11 mouse cellular contexts compared by ENCODE assay signal in the genomic region with DNA sequence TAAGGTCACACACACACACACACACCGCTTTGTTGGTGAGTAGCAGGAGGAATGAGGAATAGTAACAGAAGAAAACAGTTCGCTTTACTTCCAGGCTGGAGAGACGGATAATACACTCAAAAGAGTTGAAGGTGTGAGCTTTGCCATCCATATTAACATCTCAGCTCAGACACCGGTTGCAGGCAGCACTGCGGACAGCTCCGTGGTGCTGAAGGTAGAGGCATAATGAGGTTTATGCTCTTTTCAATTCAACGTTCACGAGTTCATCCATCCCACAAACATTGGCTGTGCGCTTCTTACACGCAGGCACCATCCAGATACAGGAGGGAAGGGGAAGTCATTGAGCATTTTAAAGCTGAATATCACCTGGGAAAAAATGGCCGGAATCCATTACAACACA. TPM values are rescaled to one million over a fixed set of nuclear protein-coding genes. Genes with fewer than 3 reads are reported as not detected.
DNase-seq lines count a peak whose midpoint lies in the region; ATAC-seq and TF ChIP-seq lines count a peak whose summit lies in the region.
"Had no signal": no experiment of that assay in that cellular context is flagged by ENCODE, and none has a peak within 500 bp of the region (broad histone marks: within the 10 kb centered on the region; RNA-seq: fewer than 3 reads in every experiment).

No protein-coding gene starts in this region.

- TF ChIP-seq CTCF in stomach, postnatal 0 days (IDR thresholded peaks at IDR 0.05; ENCODE audit: low read depth): no peak
- no peak for TF ChIP-seq CTCF in cerebellum, adult 2 months (IDR thresholded peaks at IDR 0.05; ENCODE audit: borderline replicate concordance, insufficient read depth, low read depth, low read length)

- no peak overlapping the region for H3K27ac ChIP-seq in neural tube, embryonic 15.5 days (replicated peaks)
- H3K27ac ChIP-seq in stomach, postnatal 0 days (replicated peaks): no peak overlapping the region
- no peak overlapping the region for H3K27ac ChIP-seq in cerebellum, adult 2 months (ENCODE audit: insufficient read depth, low read length)
- H3K27ac ChIP-seq: embryonic facial prominence, embryonic 12.5 days; liver, embryonic 13.5 days had no signal

- TF ChIP-seq EP300 in stomach, postnatal 0 days (optimal IDR thresholded peaks at IDR 0.05): no peak

- H3K9ac ChIP-seq in neural tube, embryonic 15.5 days (replicated peaks): no peak overlapping the region
- no peak overlapping the region for H3K9ac ChIP-seq in stomach, postnatal 0 days (ENCODE audit: low read length)
- H3K9ac ChIP-seq: embryonic facial prominence, embryonic 12.5 days; liver, embryonic 13.5 days had no signal

- no peak overlapping the region for H3K4me3 ChIP-seq in neural tube, embryonic 15.5 days (replicated peaks)
- H3K4me3 ChIP-seq in stomach, postnatal 0 days (ENCODE audit: low read depth, low read length): no peak overlapping the region
- H3K4me3 ChIP-seq in cerebellum, adult 2 months (replicated peaks; ENCODE audit: insufficient read depth, low read depth, low read length): no peak overlapping the region
- H3K4me3 ChIP-seq: embryonic facial prominence, embryonic 12.5 days; liver, embryonic 13.5 days had no signal

- TF ChIP-seq POLR2A in cerebellum, adult 2 months (IDR thresholded peaks at IDR 0.05; ENCODE audit: borderline replicate concordance, insufficient read depth, low read length): no peak

- DNase-seq in heart, postnatal 14 days: peak; percentile 7 to 24
- no peak for DNase-seq in heart, postnatal 25 days (ENCODE audit: low spot score)
- peak; percentile 47 for DNase-seq in neural tube, embryonic 10.5 days (ENCODE audit: extremely low spot score, low spot score)
- DNase-seq in embryo, embryonic 11 days: peak; percentile 74
- DNase-seq in stomach, postnatal 0 days (ENCODE audit: low spot score): peak; percentile 53
- no peak for DNase-seq in cerebellum, adult 2 months
- DNase-seq: liver, embryonic 13.5 days; midbrain, embryonic 14.5 days had no signal

- no peaks in the 10 kb centered on the region for H3K9me3 ChIP-seq in neural tube, embryonic 15.5 days (replicated peaks)
- no peaks in the 10 kb centered on the region for H3K9me3 ChIP-seq in stomach, postnatal 0 days (ENCODE audit: control insufficient read depth, low read length)
- H3K9me3 ChIP-seq: embryonic facial prominence, embryonic 12.5 days; liver, embryonic 13.5 days had no signal

- H3K36me3 ChIP-seq in neural tube, embryonic 15.5 days: no peaks in the 10 kb centered on the region
- H3K36me3 ChIP-seq in stomach, postnatal 0 days (ENCODE audit: control insufficient read depth, insufficient read depth, low read length): no peaks in the 10 kb centered on the region
- H3K36me3 ChIP-seq: embryonic facial prominence, embryonic 12.5 days; liver, embryonic 13.5 days had no signal

- 34% methylated on average over 11 of the region's 11 CpGs for WGBS in neural tube, embryonic 15.5 days
- WGBS in stomach, postnatal 0 days: 24% methylated on average over 11 of the region's 11 CpGs
- 65% methylated on average over 11 of the region's 11 CpGs for WGBS in cerebellum, adult 2 months

- intact Hi-C loops in heart, postnatal 14 days (cut with DNase I): no loop called here
- intact Hi-C loops in heart, postnatal 25 days (cut with DNase I): no loop called here

- H3K27me3 ChIP-seq in neural tube, embryonic 15.5 days (replicated peaks): no peaks in the 10 kb centered on the region
- no peaks in the 10 kb centered on the region for H3K27me3 ChIP-seq in stomach, postnatal 0 days (ENCODE audit: control insufficient read depth, insufficient read depth, low read length)
- no peaks in the 10 kb centered on the region for H3K27me3 ChIP-seq in cerebellum, adult 2 months (ENCODE audit: control insufficient read depth, insufficient read depth, low read length)
- H3K27me3 ChIP-seq: embryonic facial prominence, embryonic 12.5 days; liver, embryonic 13.5 days had no signal

- no peaks in the 10 kb centered on the region for H3K4me1 ChIP-seq in neural tube, embryonic 15.5 days
- no peaks in the 10 kb centered on the region for H3K4me1 ChIP-seq in stomach, postnatal 0 days (replicated peaks; ENCODE audit: control insufficient read depth, insufficient read depth)
- H3K4me1 ChIP-seq in cerebellum, adult 2 months (ENCODE audit: control insufficient read depth, insufficient read depth, low read length): no peaks in the 10 kb centered on the region; the same call in 1 of the 2 replicates
- H3K4me1 ChIP-seq: embryonic facial prominence, embryonic 12.5 days; liver, embryonic 13.5 days had no signal

- no peak for ATAC-seq in neural tube, embryonic 15.5 days (ENCODE audit: low FRiP score)
- no peak for ATAC-seq in stomach, postnatal 0 days (ENCODE audit: low FRiP score, low TSS enrichment)
- ATAC-seq in CD4-positive, CD25-positive, alpha-beta regulatory T cell, adult 4 months: no peak

- H3K4me2 ChIP-seq in neural tube, embryonic 15.5 days: no peak overlapping the region
- H3K4me2 ChIP-seq in stomach, postnatal 0 days (replicated peaks; ENCODE audit: low read depth): no peak overlapping the region
- H3K4me2 ChIP-seq: embryonic facial prominence, embryonic 12.5 days; liver, embryonic 13.5 days had no signal

RNA-seq across cellular contexts. Expression of a gene that starts 41.2 kb away (rescaled TPM):
- under 1 TPM in 1 of 2 experiments, not detected in 1; 0.15 TPM for total RNA-seq in heart, postnatal 14 days (2021)
- under 1 TPM in 1 of 2 experiments, not detected in 1; 0.10 TPM for total RNA-seq in heart, postnatal 25 days (2021)
- 60.5 and 71.4 TPM in 2 replicates for polyA plus RNA-seq in neural tube, embryonic 15.5 days (2015; fragmentation: Nextera tagmentation; extraction: Ambion mirVana)
- polyA plus RNA-seq in stomach, postnatal 0 days (2015; fragmentation: Nextera tagmentation; extraction: Ambion mirVana): 3.0 and 4.5 TPM in 2 replicates
- 22.8 and 30.2 TPM in 2 replicates for polyA plus RNA-seq in cerebellum, adult 2 months (2012; rRNA removed)
- polyA plus RNA-seq in CD4-positive, CD25-positive, alpha-beta regulatory T cell, adult 4 months (2017; shearing (Covaris generic)): not detected

RNA-seq across cellular contexts. Expression of a gene that starts 45.7 kb away (rescaled TPM):
- 10 to 100 TPM; 17.6 to 21.0 TPM for total RNA-seq in heart, postnatal 14 days (2021)
- total RNA-seq in heart, postnatal 25 days (2021): 10 to 100 TPM; 20.8 to 23.3 TPM
- polyA plus RNA-seq in neural tube, embryonic 15.5 days (2015; fragmentation: Nextera tagmentation; extraction: Ambion mirVana): 13.3 and 17.6 TPM in 2 replicates
- 10.3 and 11.3 TPM in 2 replicates for polyA plus RNA-seq in stomach, postnatal 0 days (2015; fragmentation: Nextera tagmentation; extraction: Ambion mirVana)
- 12.1 and 13.3 TPM in 2 replicates for polyA plus RNA-seq in cerebellum, adult 2 months (2012; rRNA removed)
- polyA plus RNA-seq in CD4-positive, CD25-positive, alpha-beta regulatory T cell, adult 4 months (2017; shearing (Covaris generic)): 10 to 100 TPM; 50.1 to 53.5 TPM

Comparison
In these comparisons a context has a peak if more than half of its experiments do, and no peak if none do; other contexts are left out.
1. DNase-seq: peak in heart, postnatal 14 days (2 of 2), neural tube, embryonic 10.5 days (single experiment), embryo, embryonic 11 days (single experiment) and stomach, postnatal 0 days (single experiment); none in heart, postnatal 25 days (single experiment) and cerebellum, adult 2 months (0 of 2).